Mouse (Mus musculus) embryo, embryonic 11.5 days (tissue): Measurements from ENCODE around the gene Irs1.

Experiments
- DNase-seq: peaks from one replicate; pipeline ENCODE4 v3.0.0-alpha.2; 2012; ENCODE audit warnings: low read depth, low spot score

Irs1 gene

DNA sequence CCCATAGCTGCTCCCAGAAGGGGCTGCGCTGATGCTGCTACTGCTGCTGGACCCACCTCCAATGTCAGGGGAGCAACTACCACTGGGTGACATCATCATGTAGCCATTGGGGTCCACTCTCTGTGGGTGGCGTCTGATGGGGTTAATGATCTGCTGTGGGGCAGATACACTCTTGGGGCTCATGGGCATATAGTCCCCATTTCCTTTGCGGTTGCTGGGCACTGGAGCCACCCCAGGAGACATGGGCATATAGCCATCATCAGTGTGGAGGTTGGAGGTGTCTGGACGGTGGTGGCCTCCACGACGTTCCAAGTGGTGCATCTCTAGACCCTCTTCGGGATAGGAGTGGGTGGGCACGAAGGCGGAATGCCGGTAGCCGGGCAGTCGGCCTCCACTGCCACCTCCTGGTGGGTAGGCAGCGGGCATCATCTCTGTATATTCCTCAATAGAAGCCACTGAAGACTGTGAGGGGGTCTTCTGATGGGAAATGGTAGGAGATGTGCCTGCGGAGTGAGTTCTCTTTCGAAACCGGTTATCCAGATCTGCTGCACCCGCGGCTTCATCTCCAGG lies 2.7 kb downstream of the Irs1 start:
- no peak for DNase-seq

DNA sequence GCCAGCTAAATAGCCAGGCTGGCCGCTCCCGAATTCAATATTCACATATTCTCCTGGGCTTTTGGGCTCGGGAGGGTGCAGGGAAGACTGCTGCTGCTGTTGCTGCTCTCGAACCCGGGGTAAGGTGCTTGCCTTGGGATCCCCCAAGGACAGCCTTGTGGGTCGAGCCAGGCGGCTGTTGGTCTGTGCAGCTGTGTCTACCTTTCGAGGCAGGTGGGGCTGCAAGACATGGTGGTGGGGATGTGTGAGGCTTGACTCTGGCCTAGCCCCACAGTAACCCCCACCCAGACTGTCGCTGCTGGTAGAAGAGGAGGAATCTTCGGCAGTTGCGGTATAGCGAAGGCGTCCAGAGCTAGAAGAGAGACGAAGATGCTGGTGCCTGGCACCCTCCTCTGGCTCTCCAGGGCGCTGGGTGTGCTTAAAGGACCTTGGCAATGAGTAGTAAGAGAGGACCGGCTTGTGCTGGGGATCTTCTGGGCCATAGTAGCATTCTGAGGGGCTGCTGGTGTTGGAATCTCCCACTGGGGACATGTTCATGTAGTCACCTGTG lies 3.4 kb downstream of the Irs1 start:
- no peak for DNase-seq

DNA sequence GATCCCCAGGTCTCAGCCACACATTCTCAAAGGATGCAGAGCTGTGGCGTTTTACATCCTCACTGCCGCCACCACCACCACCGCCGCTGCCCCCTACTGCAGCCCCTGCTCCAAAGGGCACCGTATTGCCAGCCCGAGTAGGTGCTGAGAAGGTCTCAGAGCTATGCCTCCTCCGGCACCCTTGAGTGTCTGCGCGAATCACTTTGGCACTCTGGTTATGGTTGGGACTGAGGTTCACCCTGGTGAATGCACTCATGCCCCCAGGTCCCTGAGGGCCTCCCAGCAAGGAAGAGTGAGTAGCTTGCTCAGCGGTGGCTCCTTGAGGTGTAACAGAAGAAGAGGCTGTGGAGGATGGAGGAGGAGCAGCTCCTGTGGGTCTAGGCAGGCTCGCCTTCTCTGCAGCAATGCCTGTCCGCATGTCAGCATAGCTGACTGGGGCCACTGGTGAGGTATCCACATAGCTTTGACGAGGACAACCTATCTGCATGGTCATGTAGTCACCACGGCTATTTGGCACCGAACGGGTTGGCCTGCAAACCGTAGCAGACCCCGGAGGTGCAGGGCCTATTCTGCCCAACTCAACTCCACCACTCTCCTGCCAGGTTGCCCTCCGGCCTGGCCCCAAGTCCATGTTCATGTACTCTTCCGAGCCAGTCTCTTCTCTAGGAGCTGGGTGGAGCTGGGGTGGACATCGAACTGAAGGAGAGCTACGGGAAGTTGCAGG lies 4.0 kb downstream of the Irs1 start:
- no peak for DNase-seq

DNA sequence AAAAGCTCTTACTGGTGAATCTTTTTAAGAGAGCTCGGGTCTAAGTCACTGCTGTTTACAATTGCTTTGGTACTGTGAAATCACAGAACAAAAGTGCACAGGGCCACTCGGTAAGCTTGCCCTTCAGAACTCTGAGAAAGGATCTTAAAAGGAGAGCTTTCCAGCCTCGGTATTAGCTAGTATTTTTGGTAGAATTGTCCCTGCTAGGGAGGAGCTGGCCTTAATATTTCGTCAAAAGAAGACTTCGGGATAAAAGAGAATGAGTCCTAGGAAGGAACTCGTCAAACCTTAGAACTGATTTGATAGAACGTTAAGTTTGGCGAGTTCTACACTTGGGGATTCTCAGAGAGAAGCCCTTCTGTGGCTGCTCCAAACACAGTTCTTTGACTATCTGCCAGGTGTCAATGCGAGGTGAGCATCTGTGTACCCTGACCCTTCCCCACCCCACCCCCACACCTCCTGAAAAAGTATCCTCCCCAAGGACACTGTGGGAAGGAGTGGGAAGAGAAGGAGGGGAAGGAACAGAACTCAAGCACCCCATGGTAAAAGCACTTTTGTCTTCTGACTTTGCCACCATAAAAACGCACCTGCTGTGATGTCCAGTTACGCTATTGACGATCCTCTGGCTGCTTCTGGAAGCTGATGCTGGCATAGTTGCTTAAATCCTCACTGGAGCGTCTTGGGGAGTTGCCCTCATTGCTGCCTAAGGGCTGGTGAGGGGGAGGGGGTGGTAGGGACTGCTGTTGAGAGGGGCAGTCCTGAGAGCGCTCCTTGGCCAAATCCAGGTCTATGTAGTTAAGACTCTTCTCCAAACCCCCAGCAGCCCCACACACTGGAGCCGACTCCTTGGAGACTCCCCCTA lies 4.8 kb downstream of the Irs1 start:
- DNase-seq = no peak

DNA sequence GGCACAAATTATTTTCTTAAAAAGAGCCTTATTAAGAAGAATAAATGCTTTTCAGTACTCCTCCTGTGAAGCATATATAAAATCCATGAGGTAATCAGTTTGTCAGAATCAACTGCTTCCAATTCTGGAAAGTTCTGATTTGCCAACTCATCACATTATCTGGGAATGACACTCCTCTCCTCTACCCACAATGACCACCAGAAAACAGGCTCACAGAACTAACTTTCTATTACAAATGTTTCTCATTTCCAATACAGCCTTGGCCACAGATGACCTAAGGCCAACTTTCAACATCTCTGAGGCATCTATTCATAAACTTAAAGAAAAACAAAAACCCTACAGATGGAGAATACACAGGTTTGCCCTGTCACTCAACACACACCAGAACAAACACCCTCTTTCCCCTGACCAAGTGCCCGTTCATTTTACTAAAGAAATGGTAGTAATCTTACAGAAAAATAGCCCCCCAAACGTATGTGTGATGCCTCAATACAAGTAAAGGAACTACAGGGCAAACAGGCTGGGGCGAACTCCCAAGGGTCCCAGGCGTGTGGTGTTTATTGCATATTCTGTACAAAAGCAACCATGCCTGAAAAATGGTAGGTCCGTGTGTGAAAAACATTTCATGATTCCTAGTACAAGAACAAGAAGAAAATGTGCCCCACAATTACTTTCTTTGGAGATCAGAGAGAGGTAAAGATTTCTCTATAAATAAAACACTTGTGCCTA lies 5.6 kb downstream of the Irs1 start:
- DNase-seq = no peak

DNA sequence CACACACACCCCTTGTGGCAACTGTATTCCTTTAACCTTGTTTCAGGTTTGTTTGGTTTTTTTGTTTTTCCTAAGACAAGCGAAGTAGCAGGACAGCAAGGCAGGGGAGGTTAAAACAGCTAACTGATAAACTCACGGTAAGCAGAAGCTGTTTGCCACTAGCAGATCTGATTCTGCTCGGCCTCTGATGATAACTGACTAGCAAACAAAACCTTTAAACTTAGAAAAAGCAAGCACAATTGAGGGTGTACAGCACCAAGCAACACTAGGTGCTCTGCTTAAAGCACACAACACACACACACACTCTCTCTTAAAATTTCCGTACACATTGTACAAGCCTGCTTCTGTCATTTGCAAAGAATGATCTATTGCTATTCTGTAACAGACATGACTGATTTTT lies 6.8 kb downstream of the Irs1 start:
- DNase-seq = no peak

DNA sequence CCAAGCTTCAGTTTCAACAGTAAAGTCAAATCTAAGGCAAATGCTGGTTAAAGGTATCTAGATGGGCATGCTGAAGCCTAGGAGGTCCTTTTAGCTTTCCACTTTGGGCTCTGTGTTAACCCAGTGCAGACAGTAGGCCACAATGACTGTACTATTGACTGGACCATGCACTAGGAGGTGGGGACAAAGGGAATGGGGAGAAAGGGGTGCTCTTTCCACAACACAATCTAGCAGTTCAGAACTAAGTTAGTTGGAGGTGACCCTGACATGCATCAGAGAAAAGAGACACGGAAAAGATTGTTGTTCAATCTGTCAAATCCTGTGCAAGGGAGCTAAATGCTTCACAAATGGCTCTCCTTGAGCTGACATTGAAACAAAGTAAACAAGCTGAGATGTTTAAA lies 7.3 kb downstream of the Irs1 start:
- DNase-seq = no peak

DNA sequence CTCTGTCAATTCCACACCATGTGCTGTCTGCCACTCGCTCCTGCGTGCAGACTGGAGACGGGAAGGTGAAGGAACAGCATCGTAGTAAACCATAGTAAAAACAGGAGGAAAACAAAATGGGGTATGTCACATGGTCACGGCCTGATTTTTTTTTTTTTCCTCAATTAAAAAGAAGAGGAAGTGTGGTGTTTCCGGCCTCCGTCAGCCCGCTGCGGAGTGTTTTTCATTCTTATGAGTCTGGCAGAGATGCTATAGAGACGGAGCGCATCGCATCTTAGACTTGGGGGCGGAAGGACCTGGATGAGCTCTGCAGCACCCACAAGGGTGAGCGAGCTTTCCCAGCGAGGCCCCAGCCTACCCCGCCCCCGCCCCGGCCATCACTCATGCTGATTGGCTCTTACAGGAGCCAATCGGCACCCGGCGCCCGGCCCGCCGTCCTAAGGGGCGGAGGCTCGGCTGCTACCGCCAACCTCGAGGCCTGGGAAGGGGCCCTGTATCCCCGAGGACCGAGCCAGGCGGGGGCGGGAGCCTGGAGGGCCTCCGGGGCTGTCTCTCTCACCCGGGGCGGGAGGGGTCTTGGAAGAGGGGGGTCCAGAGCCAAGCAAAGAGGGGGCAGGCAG lies 8.1 kb downstream of the Irs1 start:
- DNase-seq = peak; percentile 88

DNA sequence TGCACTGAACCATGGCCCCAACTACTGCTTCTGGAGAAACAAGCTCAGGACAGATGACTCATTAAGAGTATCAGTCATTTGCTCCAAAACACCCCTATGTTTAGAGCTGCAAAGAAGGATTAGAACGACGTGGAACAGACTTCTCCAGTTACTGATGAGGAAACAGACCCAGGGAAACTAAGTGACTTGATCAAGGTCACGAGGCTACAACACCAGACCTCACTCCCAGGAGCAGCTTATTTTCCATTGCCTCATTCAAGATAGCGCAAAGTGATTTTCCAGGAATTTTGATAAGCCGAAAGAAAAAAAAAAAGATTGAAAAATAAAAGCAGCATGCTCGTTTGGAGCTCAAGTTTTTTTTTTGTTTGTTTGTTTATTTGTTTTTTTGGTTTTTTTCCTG lies 9.4 kb downstream of the Irs1 start:
- DNase-seq = no peak

DNA sequence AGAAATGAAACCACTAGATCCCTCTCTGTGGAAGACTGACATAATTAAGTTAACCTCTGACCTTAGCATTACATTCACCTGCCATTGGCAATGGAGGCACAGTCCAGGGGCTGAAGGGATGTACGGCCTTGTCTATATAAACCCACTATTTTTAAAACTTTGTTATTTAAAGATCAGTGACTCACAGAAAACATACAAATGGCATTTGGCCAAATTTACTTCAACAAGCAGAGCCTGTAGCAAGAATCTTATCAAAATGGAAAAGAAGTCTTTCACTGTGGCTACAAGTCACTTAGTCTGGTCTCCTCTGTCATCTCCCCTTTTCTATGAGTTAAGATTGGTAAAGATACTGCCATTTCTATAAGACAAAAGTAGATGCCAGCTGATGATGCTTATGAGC lies 11.4 kb downstream of the Irs1 start:
- no peak for DNase-seq

DNA sequence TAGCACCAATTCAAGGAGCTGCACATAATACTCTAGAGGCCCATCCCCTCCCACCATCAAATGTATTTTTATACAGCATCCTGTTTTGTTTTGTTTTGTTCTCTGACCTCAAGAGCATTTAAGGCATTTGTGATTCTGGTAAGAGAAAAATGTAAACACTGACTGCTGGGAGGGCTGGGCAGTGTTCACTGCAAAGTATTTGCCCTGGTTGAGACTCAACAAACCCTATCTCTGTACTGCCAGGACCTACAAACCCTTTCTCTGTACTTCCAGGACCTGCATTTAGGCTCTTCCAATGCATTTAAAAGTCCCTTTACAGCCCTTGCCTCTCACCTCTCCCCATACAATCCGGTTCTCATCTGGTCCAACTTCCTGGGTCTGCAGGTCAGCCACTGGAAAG lies 16.9 kb downstream of the Irs1 start:
- no peak for DNase-seq

DNA sequence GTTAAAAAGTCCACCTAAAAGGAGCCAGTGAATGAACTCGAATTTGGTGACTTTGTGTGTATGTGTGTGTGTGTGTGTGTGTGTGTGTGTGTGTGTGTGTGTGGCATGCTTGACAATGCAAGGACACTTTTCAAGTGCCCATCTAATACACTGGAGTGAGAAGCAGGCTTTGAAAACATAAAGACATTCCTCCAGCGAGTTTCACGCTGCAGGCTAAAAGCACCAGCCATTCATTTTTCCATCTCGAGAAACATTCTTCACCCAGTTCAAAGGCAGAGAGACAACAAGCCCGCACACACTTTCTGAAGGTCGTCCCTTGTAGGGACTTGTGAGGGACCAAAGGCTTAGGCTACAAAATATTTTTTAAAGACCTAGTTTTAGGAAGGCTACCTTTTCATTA lies 17.7 kb downstream of the Irs1 start:
- DNase-seq = no peak

DNA sequence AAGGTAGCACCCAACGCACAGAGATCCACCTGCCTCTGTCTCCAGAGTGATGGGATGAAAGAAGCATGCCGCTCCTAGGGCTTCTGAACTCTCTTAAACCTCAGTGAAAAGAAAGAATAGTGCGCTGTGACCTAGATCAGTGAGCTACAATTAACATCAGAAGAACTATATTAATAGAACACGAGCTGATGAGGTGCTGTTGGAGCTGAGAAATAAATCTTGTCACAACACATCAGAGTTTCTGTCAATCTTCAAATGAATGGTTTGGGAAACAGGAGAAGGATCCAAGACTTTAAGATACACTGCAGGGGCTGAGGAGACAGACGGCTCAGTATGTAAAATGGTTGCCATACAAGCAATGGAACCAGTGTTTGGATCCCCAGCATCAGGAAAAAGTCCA lies 19.0 kb downstream of the Irs1 start:
- no peak for DNase-seq

DNA sequence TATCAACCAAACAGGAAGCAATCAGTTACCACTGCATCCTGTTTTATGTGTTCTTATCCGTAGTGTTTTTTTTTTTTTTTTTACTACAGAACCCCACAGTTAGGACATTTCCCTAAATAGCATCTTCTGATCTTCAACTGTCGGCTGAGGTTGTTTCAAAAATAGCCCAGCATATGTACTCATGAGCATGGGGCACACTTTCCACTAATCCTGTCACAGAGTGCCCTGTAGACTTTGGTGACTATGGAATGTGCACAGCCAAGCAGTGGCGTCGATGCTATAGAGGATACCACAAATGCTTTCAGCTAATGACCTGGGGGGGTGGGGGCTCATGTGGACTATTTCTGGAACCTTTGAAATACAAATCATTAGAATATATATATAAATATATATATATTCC lies 23.7 kb downstream of the Irs1 start:
- DNase-seq = no peak

DNA sequence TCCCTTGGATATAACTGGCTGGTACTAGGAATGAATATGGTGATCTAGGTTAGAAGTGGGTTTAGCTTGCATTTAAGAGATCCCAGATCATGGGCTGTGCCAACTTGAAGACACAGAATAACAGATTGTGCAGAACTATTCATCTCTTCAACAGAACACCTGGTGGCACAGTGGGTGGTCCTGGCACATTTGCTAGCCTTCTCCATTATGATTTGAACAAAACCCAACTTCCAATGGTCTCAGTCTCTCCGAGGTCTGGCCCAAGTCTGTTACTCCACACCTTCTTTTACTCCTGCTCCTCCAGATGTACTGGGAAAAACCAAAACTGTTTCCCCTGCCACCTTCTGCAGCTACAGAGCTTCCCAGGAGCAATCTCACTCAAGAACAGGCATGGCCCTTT lies 28.9 kb downstream of the Irs1 start:
- no peak for DNase-seq

DNA sequence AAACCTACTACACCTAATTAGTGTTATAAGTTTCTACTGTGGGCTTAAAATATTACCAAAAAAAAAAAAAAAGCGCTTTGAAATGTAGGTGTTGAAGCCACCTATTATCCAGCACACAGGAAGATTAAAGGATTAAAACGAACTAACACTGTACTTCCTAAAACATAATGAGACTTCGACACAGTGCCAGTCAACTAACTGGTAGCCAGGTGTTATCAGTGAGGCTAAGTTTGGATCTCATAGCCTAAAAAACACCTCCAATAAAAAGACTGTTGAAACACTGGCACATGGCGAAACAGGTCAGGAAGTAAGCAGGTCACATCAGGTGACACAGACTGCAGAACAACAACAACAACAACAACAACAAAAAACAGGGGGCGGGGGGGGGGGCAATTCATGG lies 29.6 kb downstream of the Irs1 start:
- DNase-seq = no peak

DNA sequence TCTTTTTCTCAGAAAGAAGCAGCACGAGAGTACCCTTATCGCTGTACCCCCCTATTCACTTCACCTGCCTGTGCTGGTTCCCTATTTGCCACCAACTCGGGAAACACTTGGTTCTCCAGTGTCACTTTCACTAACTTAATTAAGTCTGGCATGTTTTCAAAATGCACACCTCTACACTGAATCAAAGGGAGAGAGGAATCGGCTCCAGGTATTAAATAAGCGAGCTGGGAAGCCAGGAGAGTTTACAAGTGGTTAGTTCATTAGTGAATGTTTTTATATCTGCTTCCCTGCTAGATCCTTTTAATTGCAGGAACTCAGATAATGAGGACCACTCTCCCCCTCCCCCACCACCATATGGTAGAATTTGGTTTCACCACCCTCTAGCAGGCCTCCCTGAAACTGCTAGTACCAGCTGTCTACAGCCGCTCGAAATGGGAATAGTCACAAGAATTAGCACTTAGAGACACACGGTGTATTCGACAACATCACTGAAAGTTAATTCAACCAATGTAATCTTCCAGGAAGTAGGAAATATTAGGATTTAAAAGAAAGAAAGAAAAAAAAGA lies 30.1 kb downstream of the Irs1 start:
- no peak for DNase-seq

DNA sequence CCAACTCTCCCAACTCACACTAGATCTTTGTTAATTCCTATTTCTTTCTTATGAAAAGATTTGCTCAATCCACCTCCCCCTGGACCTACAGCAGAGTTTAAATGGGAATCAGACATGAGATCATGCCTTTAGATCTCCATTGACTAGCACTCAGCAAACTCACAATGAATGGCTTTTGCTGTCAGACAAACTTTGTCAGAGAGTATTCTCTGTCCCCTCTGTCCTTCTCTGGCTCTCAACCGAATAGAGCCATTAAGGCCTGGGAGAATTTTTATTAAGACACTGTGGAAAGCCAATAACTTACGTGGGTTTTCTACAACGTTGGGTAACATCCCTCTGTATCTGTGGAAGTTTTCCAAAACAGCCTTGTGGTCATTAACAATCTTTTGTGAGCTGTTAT lies 31.2 kb downstream of the Irs1 start:
- DNase-seq = no peak

DNA sequence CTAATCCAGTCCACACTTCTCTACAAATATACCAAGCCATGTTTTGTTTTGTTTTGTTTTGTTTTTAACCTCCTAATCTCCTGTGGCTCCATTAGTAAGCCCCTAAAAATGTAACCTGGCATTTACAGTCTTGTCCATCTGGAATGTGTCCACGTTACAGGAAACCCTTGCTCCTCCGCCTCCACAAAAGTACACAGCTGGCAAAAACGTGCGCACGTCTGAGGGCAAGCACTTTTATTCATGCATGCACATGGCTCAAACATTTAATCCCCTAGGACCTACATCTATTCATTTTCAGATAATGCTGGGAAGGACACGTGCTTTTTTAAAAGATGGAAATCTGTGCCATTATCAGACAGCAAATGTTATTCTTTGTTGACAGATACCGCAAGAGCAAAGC lies 32.9 kb downstream of the Irs1 start:
- no peak for DNase-seq

DNA sequence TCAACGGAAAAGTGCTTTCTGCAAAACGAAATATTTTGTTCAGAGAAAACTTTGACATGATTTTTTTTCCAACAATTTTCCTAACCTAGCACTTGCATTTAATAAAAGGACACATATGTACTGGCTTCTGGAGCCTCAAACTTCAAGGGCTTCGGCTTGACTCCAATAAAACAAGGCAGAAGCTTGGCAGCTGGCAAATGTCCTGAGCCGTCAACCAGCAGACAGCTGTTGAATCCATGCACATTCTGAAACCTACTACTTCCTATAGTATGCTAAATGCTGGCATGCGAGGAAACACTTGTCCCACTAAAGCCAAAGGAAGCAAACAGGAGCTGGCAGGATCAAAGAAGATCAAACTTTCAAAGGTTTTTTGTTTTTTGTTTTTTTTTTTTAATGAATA lies 33.8 kb downstream of the Irs1 start:
- DNase-seq = no peak

DNA sequence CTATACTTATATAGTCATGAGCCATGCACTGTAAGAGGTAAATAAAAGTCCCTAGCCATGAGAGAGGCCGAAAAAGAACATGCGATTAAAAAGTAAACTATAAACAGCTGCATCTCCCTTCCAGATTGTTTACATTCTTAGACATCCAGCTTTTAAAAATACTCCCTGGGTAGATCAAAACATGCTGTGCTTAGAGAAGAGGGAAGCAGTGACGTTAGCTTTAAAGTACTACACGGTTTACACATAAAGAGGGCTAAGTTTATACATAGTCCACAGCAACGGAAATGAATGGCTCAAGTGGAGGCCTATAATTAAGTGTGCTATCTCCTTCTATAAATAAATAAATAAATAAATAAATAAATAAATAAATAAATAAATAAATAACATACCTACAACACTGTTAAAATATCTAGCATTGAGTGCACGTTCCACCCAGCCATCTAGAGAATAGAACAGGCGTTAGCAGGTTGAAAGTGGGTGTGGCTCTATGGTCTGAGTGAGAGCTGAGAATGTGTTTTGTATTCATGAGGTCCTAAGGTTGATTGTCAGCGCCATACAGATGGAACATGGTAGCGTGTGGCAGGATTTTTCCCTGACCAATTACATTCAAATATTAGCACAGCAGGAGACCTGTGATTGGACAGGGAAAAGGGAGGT lies 37.3 kb downstream of the Irs1 start:
- DNase-seq = no peak
